Mouse (Mus musculus): ENCODE results near the gene Msantd1.
A peak's percentile ranks its signal among the peaks of the same experiment; 100 is the strongest.

Gene Msantd1

DNA sequence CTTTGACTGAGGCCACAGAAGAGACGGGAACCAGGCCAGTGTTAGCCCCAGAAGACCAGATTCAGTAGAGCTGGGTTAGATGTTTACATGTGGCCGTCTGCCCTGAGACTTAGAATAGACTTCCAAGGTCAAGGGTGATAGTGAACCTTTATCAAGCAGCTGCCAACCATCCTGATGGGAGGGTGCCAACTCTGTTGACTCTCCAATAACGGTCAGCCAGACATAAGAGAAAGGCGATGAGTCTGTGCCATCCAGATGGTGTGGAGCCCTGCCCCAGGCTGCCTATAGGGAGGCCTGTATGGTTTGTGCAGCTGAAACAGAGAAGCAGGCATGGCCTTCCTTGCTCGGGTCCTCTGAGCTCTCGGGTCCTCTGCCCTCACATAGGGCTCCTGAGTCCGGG, 16.7 kb downstream of the Msantd1 start:
- DNase-seq (ENCODE audit: low read depth, low spot score), result no peak

DNA sequence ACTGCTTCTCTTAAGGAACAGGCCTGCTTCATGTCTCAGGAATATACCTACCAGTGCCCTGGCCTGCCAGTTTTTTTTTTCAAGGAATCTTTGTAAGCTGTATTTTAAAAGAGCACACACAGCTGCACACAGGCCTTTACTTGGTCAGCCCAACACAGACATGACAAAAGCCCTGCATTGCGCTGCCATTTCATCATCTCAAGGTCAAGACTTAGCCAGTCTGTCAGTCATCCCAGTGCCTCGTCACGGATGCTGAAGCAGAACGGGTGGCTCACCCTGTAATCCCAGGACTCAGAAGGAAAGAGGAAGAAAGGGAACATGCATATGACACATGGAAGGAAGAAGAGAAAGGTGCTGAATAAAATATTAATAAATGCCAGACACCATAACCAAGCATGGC, 19.8 kb downstream of the Msantd1 start:
- no peak for DNase-seq (ENCODE audit: low read depth, low spot score)

DNA sequence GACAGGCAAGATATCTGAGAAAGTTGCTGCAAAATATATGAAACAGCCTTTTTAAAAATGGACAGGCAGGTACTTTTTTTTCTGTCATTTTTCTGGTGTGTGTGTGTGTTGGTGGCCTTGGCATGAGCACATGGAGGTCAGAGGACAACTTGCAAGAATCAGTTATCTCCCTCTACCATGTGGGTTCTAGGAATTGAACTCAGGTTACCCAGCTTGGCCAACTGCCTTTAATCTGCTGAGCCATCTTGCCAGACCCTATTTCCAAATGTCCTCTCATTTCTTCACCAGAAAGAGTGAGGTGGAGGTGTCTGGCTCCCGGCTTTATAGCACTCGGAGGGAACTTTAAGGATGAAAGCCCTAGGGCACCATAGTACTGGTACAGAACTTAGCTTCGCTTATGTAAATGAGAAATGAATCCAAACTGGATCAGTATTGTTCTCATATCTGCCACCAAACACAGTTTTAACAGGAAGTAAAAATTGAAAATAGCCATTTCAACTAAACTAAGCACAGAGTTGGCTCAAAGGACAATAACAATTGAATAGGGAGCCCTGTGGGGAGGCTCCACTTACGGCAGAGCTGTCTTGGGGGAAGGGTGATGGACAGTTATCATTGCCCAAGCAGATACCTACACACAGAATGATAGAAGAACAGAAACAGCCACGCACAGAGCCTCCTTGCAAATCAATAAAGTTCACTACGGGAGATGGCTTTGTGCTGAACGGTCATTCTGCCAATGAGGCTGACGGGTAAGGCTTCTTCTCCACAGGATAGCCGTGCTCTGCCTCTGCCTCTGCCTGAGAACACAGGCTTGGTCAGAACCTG, 22.6 kb downstream of the Msantd1 start:
- no peak for DNase-seq (ENCODE audit: low read depth, low spot score)

DNA sequence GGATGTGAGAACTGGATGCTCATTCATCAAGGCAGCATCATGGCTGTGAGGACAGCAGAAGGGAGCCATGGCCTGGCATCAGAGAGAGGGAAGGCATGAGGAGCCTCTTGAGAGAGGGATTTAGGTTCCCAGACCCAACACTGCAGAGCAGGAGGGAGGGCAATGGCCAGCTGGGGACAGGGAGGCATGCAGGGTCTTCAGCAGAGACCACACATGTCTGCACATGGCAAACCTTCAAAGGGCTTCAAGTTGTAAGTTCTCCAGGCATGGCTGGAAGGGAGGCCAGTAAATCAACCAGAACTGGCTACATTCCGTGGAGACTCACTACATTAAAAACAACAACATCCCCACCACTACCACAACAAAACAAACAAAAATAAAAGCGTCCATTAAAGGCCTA, 23.3 kb downstream of the Msantd1 start:
- DNase-seq (ENCODE audit: low read depth, low spot score), result no peak

DNA sequence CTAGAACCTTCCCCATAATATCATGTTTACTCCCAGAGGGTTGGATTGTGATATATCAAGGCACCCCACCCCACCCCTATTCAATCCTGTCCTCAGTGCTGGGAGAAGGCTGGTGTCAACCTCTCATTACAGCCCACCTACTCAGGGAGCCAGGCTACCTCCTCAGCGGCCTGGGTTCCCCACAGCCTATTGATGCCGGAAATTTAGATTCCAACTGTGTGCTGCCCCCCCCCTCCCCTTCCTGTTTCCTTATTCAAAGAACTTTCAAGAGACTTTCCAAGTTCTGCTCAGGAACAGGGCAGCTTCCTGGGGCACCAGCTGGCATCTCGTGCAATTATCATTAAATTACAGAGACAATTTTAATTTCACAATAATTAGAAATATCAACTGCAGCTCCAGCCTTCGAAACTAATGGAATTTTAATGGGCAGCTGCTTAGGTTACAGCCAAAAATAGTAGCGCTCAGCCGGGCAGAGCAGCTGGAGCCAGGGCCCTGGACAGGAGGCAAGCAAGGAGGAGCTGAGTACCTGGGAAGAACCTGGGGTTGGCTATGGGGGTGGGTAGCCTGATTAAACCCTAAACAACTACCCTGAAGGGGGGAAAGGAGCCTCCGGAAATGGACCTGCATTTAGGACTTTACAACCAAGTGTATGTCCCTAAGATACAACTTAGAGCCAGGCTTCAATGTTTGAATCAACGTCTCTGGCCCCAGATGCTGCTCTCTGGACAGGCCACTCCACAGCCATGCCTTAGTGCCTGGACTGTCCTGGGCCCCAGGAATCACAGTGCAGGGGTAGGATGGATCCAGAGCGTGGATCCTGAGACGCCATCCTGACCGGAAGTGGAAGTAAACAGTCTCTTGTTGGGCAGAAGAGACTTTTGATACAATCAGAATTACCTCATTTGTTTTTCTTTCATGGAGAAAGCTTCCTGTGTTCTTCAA, 24.0 kb downstream of the Msantd1 start:
- DNase-seq (ENCODE audit: low read depth, low spot score), result no peak

DNA sequence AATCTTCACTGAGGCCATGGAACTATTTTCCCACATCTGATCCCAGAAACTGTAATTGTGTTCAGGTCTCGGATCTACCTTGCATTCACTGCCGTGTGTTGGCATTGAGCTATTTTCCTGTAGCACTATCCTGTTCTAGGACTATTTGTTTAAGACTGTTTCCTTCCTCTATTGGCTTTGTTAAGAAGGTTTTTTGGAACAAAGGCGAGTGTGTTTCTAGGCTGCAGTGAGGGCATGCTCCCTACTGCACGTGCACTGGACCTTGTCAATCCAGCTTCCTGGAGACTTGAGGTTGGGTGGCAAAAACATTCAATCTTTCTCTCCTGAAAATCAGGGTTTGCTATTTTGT, 24.6 kb downstream of the Msantd1 start:
- no peak for DNase-seq (ENCODE audit: low read depth, low spot score)

DNA sequence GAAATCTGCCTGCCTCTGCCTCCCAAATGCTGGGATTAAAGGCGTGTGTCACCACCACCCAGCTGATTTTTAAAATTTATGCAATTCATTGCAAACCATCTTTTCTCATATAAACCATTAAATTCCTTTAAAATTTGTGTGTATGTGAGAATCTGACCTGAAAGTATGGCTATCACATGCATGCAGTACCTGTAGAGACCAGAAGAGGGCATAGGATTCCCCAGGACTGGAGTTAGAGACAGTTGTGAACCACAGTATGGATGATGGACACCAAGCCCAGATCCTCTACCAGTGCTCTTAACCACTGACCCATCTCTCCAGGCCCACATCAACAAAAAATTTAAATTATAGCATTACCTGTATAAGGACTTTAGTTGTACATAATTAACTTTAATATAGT, 25.6 kb downstream of the Msantd1 start:
- peak; percentile 70 for DNase-seq (ENCODE audit: low read depth, low spot score)

DNA sequence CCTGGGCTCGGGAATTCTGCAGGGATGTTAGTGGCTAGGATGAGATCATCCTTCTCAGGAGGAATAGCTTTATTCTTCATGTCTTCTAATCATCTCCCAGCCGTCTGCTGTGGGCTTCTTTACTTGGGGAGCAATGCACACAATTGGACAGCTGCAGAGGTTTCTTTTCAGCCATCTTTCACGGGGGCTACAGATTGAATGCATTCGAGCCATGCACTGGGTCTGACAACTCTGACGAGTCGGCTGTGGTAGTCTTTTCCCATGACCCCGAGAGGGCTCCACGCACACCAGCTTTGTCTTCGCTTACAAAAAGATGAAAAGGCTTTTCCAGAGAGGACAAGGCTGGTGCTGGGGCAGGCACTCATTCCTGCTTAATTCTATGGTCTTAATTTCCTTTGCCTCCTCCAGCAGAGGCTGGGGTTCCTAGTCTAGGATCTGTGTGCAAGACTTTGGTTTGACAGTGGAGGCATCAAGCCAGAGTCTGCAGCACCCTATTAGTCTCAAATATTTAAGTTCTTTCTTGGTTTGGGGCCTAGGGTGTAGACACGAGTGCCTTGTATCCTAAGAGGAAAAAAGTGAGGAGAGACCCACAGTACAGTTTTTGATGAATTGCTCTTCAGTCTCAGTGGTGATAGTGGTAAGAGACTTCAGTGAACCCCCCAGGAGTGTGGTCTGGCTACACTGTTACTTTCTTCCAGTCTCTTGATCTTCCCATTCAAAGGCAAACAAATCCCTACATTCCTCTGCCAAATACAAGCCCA, 34.1 kb downstream of the Msantd1 start:
- DNase-seq (ENCODE audit: low read depth, low spot score), result no peak

DNA sequence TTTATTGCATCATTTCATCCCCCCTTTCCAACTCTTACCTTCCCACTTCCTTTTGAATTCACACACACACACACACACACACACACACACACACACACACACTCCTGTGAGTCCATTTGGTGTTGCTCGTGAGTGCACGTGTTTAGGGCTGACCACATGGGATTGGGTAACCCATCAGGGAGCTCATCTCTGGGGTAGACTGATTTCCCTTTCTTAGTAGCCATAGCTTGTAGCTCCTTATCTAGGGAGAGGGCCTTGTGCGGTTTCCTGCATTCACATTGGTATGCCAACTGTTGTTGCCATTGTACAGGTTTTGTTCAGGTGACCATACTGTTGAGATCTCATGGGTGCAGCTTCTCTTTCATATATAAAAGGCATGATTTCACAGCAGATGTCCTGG, 35.6 kb downstream of the Msantd1 start:
- DNase-seq (ENCODE audit: low read depth, low spot score), result no peak

DNA sequence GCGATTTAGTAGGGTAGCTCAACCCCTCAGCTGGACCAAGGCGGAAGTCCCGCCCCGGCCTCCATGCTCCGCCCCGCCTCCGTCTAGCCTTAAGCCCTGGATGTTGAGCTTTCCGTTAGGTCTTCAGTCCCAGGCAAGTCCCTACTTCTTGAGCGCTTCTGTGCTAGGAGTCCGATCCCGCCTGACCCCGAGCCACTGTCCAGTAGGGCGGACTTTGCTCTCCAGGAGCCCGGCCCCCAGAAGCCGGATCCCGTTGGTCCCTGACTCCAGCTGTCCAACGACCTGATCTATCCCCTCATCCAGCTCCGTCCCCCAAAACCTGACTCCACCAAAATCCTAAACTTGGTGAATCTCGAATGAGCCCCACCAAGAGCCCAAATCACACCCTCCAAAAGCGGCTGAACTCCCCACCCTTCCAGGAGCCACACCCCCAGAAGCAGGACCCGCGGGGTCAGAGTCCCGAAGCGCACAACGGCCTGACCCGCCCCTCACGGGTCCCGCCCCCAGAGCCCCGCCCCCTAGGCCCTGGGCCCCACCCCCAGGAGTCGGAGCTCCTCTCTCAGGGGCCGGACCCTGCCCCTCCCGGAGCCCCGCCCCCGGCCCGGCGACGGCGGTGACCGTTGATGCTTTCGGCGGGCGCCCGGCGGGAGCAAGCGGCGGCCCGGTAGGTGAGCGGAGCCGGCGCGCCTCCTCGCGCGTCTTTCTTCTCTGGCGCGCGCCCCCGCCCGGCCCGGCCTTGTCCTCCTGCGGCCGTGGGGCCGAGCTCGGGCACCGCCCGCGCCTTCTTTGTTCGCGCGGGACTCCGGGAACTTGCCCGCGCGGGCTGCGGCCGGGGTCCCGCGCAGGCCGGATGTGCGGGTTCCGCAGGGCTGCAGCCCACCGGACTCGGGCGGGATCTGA, 41.3 kb downstream of the Msantd1 start, which contains the start of gene Rgs12:
Gene Rgs12, plus strand, starts transcription at position 585 of the 900 bp plus-strand sequence.
- peak; percentile 88 for DNase-seq (ENCODE audit: low read depth, low spot score)

DNA sequence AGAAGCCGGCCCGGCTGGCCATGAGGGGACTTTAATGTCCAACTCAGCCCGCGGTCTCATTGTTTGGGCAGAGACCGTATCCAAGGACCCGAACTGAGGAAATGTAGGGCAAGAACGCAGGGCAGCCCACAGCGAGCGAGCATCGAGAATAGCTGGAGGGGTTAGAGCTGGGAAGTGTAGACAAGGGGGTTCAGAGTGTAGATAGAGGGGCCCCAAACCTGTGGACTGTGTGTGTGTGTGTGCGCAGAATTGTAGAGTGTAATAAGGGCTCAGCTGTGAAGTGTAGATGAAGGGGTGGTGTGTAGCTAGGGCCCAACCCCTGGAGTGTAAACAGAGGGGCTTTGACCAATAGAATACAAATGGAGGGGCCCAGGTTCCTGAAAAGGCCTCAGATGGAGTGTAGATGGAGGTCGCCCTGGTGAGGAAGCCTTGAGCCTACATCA, 42.0 kb downstream of the Msantd1 start:
- DNase-seq (ENCODE audit: low read depth, low spot score), result peak; percentile 12

DNA sequence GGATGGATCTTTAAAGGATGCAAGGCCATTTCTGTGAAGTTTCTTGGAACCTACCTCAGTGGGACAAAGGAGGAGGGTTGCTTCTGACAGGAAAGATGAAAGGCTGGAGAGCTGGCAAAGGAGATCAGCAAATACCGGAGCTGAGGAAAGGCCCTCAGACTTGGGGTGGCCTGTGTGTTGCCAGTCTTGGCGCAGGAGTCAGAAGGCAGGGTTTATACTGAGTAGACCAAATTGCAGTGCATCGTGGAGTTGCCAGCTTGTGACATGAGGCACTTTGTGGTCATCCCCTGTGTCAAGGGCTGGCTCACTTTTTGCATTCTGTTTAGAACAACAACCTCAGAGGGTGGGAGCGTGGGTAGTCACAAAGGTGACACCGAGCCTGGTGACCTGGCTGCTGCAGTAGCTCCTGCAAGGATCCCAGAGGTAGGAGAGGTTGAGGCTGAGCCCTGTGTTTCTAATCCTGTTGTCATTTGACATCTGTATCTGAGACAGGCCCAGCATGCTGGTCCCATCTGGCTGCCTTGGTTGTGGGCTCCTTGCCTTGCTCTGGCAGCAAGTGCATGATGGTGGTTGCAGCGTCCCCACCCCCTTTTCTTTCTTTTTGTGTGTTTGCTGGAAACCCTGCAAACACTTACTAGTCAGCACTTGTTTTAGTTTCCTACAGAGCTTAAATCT, 42.8 kb downstream of the Msantd1 start:
- no peak for DNase-seq (ENCODE audit: low read depth, low spot score)

DNA sequence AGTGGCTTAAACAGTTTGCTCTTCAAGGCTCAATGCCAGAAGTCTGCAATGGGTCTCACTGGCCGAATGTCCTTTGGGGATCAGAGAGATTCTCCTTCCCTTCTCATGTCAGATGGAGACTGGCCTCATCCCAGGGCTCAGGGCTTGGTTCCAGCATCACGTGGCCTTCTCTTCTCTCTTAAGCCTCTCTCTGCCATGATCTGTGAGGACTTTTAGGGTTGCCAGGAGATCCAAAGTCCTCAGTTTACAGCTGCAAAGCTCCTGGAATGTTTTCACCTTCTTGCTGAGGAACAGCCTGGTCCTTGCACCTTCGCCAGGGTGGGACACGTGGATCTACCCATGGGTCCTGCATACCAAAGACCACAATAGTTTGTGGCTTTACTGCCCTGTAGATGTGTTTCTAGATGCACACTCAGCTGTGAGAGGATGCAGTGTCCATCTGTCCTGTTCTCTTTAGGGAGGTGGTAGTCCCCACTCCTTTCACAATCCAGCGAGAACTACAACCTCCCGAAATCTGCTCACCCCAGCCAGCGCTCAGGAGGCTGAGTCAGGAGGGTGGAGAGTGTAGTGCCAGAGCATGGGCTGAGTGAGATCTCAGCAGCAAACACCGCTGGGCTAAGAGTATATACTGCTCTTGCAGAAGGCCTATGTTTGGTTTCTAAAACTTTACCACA, 43.5 kb downstream of the Msantd1 start:
- no peak for DNase-seq (ENCODE audit: low read depth, low spot score)

DNA sequence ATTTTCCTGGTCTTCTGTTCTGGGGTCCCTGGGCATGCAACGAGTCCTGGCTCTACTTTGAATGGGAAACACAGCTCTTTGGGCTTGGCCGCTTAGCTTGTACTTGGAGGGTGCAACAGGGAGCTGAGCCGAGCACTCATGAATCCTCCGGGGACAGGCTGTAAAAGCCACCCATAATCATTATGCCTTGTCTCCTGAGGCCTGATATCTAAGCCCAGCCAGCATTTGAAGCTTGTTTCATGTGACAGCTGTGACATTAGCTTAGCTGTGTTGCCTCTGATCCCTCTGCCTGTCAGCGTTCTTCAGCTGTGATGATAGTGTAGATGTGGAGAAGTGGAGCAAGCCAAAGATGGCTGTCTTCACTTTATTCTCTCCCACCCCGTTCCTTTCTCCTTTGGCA, 46.7 kb downstream of the Msantd1 start:
- DNase-seq (ENCODE audit: low read depth, low spot score), result no peak

DNA sequence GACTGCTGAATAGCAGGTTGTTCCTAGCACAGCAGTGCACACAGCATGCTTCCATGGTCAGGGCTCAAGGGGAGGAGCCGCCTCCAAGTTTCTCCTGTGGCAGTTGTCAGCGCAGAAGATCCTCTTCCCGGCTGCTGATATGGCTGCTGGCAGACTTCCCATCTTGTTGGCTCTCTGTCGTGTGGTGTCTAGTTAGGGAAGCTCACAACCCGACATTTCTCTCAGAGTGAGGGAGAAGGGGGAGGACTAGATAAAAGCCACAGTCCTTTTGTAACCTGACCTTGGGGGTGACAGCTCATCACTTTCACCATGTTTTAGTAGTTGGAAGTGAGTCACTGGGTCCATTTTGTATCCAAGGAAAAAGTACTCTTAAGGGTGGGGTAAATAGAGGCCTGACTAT, 47.8 kb downstream of the Msantd1 start:
- no peak for DNase-seq (ENCODE audit: low read depth, low spot score)

DNA sequence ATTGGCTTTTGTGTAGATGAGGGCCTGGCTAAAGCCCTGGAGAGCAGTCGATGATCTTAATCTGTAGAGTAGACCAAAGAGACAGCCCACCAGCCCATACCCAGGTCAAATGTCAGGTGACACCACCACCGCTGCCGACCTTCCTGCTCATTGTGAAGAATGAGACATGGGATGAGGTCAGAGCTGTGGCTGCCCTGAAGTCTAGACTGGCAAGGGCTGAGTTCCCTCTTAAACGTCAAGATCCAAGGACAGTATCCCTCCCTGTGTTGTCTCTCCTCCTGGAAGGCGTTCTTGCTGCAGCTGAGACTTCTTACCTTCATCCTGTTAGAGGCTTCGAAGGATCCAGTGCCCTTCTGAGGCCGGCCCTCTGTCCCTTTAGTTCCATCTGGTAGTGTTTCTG, 48.3 kb downstream of the Msantd1 start:
- DNase-seq (ENCODE audit: low read depth, low spot score), result no peak

DNA sequence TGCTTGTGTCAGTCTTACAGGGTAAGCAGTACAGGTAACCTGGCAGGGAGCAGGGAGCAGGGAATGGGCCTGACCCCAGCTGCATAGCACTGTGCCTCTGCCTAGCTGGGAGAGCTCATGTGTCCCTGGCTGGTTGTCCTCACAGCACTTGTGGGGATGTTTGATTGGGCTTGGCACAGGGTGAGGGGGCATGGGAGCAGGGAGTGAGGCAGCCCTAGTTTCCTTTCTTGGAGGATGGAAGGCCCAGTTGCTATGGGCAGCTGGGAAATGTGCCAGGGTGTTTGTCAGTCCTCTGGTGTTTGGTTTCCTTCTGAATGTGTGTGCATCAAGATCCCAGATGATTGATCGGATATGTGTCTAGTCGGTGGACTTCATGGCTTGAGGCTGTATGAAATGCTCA, 49.2 kb downstream of the Msantd1 start:
- no peak for DNase-seq (ENCODE audit: low read depth, low spot score)

DNA sequence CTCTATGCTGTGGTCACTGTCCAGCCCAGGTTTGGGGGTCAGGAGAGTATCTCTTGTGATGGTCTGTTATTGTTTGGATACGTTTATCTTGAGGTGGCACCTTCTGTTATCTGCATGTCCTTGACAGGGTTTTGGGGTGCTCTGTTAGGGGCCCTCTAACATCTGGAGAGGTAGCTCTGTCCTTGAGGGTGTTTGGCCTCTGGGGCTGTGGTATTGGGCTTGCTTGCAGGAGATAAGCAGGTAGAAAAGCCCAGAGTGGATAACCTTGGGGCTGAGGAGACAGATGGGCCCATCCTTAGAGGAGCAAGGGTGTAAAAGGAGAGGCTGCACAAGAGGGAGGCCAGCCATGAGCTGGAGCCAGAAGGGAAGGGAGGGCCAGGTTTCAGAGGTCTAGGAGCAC, 52.2 kb downstream of the Msantd1 start:
- DNase-seq (ENCODE audit: low read depth, low spot score), result no peak

DNA sequence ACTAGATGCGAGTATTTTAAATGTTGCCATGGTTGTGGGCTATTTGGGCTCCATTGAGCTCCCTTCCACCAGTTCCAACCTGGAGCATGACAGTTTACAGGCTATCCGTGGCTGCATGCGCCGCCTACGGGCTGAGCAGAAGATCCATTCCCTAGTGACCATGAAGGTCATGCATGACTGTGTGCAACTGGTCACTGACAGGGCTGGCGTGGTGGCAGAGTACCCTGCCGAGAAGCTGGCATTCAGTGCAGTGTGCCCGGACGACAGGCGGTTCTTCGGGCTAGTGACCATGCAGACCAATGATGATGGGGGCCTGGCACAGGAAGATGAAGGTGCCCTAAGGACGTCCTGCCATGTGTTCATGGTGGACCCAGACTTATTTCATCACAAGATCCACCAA, 57.7 kb downstream of the Msantd1 start:
- no peak for DNase-seq (ENCODE audit: low read depth, low spot score)

DNA sequence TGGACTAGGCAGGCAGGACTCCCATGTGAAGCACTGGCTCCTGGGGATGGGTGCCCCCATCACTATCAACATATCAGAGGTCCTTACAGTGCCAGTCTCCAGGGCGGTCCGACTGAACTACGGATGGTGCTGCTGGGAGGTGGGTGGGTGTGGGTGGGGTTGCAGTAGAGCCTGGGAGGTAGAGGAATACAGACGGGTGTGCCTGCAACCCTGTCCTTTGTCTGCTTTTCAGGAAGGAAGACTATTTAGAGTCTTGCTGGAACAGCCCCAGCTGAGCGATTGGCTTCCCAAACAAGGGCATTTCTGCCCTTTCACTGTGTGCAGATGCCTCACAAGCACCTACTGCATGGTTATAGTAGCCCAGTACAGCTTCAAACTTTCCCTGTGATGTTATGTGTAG, 60.6 kb downstream of the Msantd1 start:
- peak; percentile 67 for DNase-seq (ENCODE audit: low read depth, low spot score)
